In genomic region chr7:139864253-139864652, GRCm38 (mm10) we compare ENCODE assay signal across 11 mouse cellular contexts. TPM values are rescaled to one million over a fixed set of nuclear protein-coding genes. Genes with fewer than 3 reads are reported as not detected.
DNase-seq lines count a peak whose midpoint lies in the region; ATAC-seq and TF ChIP-seq lines count a peak whose summit lies in the region.
"Had no signal": no experiment of that assay in that cellular context is flagged by ENCODE, and none has a peak within 500 bp of the region (broad histone marks: within the 10 kb centered on the region; RNA-seq: fewer than 3 reads in every experiment).

No protein-coding gene starts in this region.

- no peaks in the 10 kb centered on the region for H3K4me1 ChIP-seq in kidney, postnatal 0 days (replicated peaks; ENCODE audit: insufficient read depth, low read length)
- H3K4me1 ChIP-seq in kidney, embryonic 14.5 days (ENCODE audit: control insufficient read depth, insufficient read depth, low read length): no peaks in the 10 kb centered on the region
- H3K4me1 ChIP-seq: midbrain, embryonic 15.5 days had no signal

- 29% methylated on average over 2 of the region's 2 CpGs for WGBS in kidney, postnatal 0 days
- 68% methylated on average over 2 of the region's 2 CpGs for WGBS in kidney, embryonic 14.5 days

- no peaks in the 10 kb centered on the region for H3K9me3 ChIP-seq in kidney, postnatal 0 days (replicated peaks; ENCODE audit: low read length)
- no peaks in the 10 kb centered on the region for H3K9me3 ChIP-seq in kidney, embryonic 14.5 days (ENCODE audit: control insufficient read depth, low read length)
- H3K9me3 ChIP-seq: midbrain, embryonic 15.5 days had no signal

- H3K4me2 ChIP-seq in kidney, postnatal 0 days (ENCODE audit: low read length): no peak overlapping the region
- H3K4me2 ChIP-seq in kidney, embryonic 14.5 days (replicated peaks; ENCODE audit: low read depth, low read length): no peak overlapping the region
- H3K4me2 ChIP-seq: midbrain, embryonic 15.5 days had no signal

- H3K27me3 ChIP-seq in kidney, postnatal 0 days (ENCODE audit: insufficient read depth, low read length): no peaks in the 10 kb centered on the region
- no peaks in the 10 kb centered on the region for H3K27me3 ChIP-seq in kidney, embryonic 14.5 days (ENCODE audit: control insufficient read depth, insufficient read depth, low read length)
- H3K27me3 ChIP-seq: midbrain, embryonic 15.5 days had no signal

- peak; percentile 62; the same call in 1 of the 2 replicates for TF ChIP-seq CTCF in kidney, postnatal 0 days (IDR thresholded peaks at IDR 0.05; ENCODE audit: low read depth)

- no peak for ATAC-seq in kidney, postnatal 0 days (replicated peaks; ENCODE audit: low FRiP score, low read depth)
- no peak for ATAC-seq in kidney, embryonic 14.5 days (ENCODE audit: low FRiP score, low TSS enrichment)
- ATAC-seq: midbrain, embryonic 15.5 days had no signal

- H3K27ac ChIP-seq in kidney, postnatal 0 days: no peak overlapping the region
- no peak overlapping the region for H3K27ac ChIP-seq in kidney, embryonic 14.5 days (ENCODE audit: low read depth, low read length)
- H3K27ac ChIP-seq: midbrain, embryonic 15.5 days had no signal

- no peak overlapping the region for H3K4me3 ChIP-seq in kidney, postnatal 0 days (replicated peaks; ENCODE audit: low read depth, low read length)
- H3K4me3 ChIP-seq in kidney, embryonic 14.5 days (ENCODE audit: low read length): no peak overlapping the region
- H3K4me3 ChIP-seq: midbrain, embryonic 15.5 days had no signal

- no peak overlapping the region for H3K9ac ChIP-seq in kidney, postnatal 0 days (ENCODE audit: low read depth, low read length)
- H3K9ac ChIP-seq in kidney, embryonic 14.5 days (ENCODE audit: low read depth, low read length): no peak overlapping the region
- H3K9ac ChIP-seq: midbrain, embryonic 15.5 days had no signal

- no peaks in the 10 kb centered on the region for H3K36me3 ChIP-seq in kidney, postnatal 0 days (ENCODE audit: insufficient read depth, low read length)
- H3K36me3 ChIP-seq in kidney, embryonic 14.5 days (ENCODE audit: control insufficient read depth, insufficient read depth, low read length): no peaks in the 10 kb centered on the region
- H3K36me3 ChIP-seq: midbrain, embryonic 15.5 days had no signal

- DNase-seq in embryo, embryonic 10 days (ENCODE audit: low spot score): peak; percentile 23
- no peak for DNase-seq in embryo, embryonic 11 days
- peak; percentile 24 for DNase-seq in kidney, postnatal 0 days (ENCODE audit: low spot score)
- peak; percentile 25 for DNase-seq in thymus, postnatal 4 days
- DNase-seq in thymus, adult 18-20 months: no peak
- no peak for DNase-seq in spleen, postnatal 4 days (ENCODE audit: low spot score in 2 of 2)
- DNase-seq in frontal cortex, postnatal 36 days (ENCODE audit: low spot score in 2 of 2): no peak
- DNase-seq: lung, adult 18-20 months had no signal

RNA-seq across cellular contexts. Expression of gene Kndc1, which starts 30.2 kb away (rescaled TPM):
- polyA plus RNA-seq in kidney, postnatal 0 days (2015; fragmentation: Nextera tagmentation; extraction: Ambion mirVana): 0.09 and 0.18 TPM in 2 replicates
- 0.14 and 0.18 TPM in 2 replicates for polyA plus RNA-seq in kidney, embryonic 14.5 days (2014; fragmentation: Nextera tagmentation; extraction: Ambion mirVana)

RNA-seq across cellular contexts. Expression of gene Adgra1, which starts 30.3 kb away (rescaled TPM):
- 0.50 and 1.3 TPM in 2 replicates for polyA plus RNA-seq in kidney, postnatal 0 days (2015; fragmentation: Nextera tagmentation; extraction: Ambion mirVana)
- polyA plus RNA-seq in kidney, embryonic 14.5 days (2014; fragmentation: Nextera tagmentation; extraction: Ambion mirVana): 0.17 and 0.93 TPM in 2 replicates
- polyA plus RNA-seq: heart, embryonic 16.5 days had no signal

Comparison
In these comparisons a context has a peak if more than half of its experiments do, and no peak if none do; other contexts are left out.
1. DNase-seq: peak in embryo, embryonic 10 days (single experiment), kidney, postnatal 0 days (single experiment) and thymus, postnatal 4 days (single experiment); none in embryo, embryonic 11 days (single experiment), thymus, adult 18-20 months (0 of 2), spleen, postnatal 4 days (0 of 2) and frontal cortex, postnatal 36 days (0 of 2).